Mouse (Mus musculus) limb, embryonic 12.5 days (tissue): Measurements from ENCODE around the gene Rab3gap1. TPM values are rescaled to one million over a fixed set of nuclear protein-coding genes. Genes with fewer than 3 reads are reported as not detected.

ENCODE experiments used
- ATAC-seq: fragments of 200-750 bp; cut with Nextera tagmentation; 2 replicates; pipeline ENCODE4 v1.8.0; 2017; ENCODE audit warnings: low read depth, moderate TSS enrichment; ENCODE audit not compliant: insufficient number of reproducible peaks, insufficient read depth, low FRiP score, low TSS enrichment
- H3K27ac ChIP-seq: fragments of 300-500 bp; sonication (generic); 2 replicates; pipeline ENCODE4 v1.5.1; 2016; ENCODE audit warnings: mild to moderate bottlenecking, moderate library complexity
- H3K27me3 ChIP-seq: fragments of 300-500 bp; sonication (generic); 2 replicates; pipeline ENCODE4 v1.6.1; 2016; ENCODE audit warnings: mild to moderate bottlenecking, moderate library complexity
- H3K36me3 ChIP-seq: fragments of 300-500 bp; sonication (generic); 2 replicates; pipeline ENCODE4 v1.6.1; 2016; ENCODE audit warnings: mild to moderate bottlenecking, moderate library complexity
- H3K4me1 ChIP-seq: fragments of 300-500 bp; sonication (generic); replicated peaks from 2 replicates; pipeline ENCODE4 v1.6.1; 2016
- H3K4me2 ChIP-seq: fragments of 300-500 bp; sonication (generic); 2 replicates; pipeline ENCODE4 v1.6.1; 2016; ENCODE audit warnings: mild to moderate bottlenecking, moderate library complexity
- H3K4me3 ChIP-seq: fragments of 300-500 bp; sonication (generic); replicated peaks from 2 replicates; pipeline ENCODE4 v1.5.1; 2016; ENCODE audit warnings: mild to moderate bottlenecking
- H3K9ac ChIP-seq: fragments of 300-500 bp; sonication (generic); replicated peaks from 2 replicates; pipeline ENCODE4 v1.6.1; 2016; ENCODE audit warnings: mild to moderate bottlenecking, moderate library complexity
- H3K9me3 ChIP-seq: fragments of 300-500 bp; sonication (generic); 2 replicates; pipeline ENCODE4 v1.6.1; 2016; ENCODE audit warnings: mild to moderate bottlenecking, moderate library complexity
- WGBS: fragments of 180-500 bp; shearing (Covaris S2); methylation state at CpG from one replicate; pipeline ENCODE4 v1.1.7; 2016; 5-methylcytosine and 5-hydroxymethylcytosine counted together
- polyA plus RNA-seq: library from polyadenylated mRNA; unstranded; fragments of >200 nt; fragmentation: Nextera tagmentation; extraction: Ambion mirVana; gene quantifications from 2 replicates; pipeline ENCODE4 v1.2.1, GENCODE M21; 2016

The Rab3gap1 gene
- polyA plus RNA-seq, 1 experiment from 2014 or later = 23.7 TPM

- ATAC-seq = no peak
- H3K9me3 ChIP-seq = no peaks in the 10 kb centered on the region
- H3K27me3 ChIP-seq = no peaks in the 10 kb centered on the region
- H3K36me3 ChIP-seq = no peaks in the 10 kb centered on the region
- WGBS = 85% methylated on average over 3 of the region's 3 CpGs
- peaks cover 7% of the 10 kb centered on the region; the same call in 1 of the 2 replicates for H3K4me1 ChIP-seq
- H3K4me3 ChIP-seq = no peak overlapping the region
- no peak overlapping the region for H3K4me2 ChIP-seq
- no peak overlapping the region for H3K27ac ChIP-seq
- no peak overlapping the region for H3K9ac ChIP-seq
These were observed 113.7 kb downstream of the Rab3gap1 start for GRCm38 (mm10) chr1:127982268-127982667.

- peaks cover 7% of the 10 kb centered on the region; the same call in 1 of the 2 replicates for H3K4me1 ChIP-seq
- no peak for ATAC-seq
- H3K4me2 ChIP-seq = no peak overlapping the region
- no peaks in the 10 kb centered on the region for H3K36me3 ChIP-seq
- no peak overlapping the region for H3K27ac ChIP-seq
- no peak overlapping the region for H3K9ac ChIP-seq
- H3K4me3 ChIP-seq = no peak overlapping the region
- H3K27me3 ChIP-seq = no peaks in the 10 kb centered on the region
- 88% methylated on average over 5 of the region's 5 CpGs for WGBS
- no peaks in the 10 kb centered on the region for H3K9me3 ChIP-seq
These were observed 114.9 kb downstream of the Rab3gap1 start for GRCm38 (mm10) chr1:127983274-127983993.

DNA sequence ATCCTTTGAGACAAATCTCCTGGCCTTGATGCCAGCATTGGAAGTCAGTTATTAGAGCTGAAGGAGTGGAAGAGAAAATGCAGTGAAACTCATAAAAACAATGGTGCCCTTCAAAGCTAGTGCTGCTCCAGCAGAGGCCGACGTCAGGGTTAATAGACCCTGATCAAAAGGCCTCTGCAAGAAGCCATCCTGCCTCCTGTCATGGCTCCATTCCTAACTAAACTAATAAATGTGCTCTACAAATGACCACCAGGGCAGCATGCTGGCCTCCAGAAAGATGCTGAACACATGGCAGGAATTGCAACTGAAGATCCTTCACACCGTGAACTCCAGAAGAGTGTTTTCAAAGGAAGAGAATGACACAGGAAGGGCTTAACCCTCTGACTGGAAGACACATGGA, 116.8 kb downstream of the Rab3gap1 start:
- ATAC-seq = no peak
- peaks cover 7% of the 10 kb centered on the region for H3K4me1 ChIP-seq
- H3K27me3 ChIP-seq = no peaks in the 10 kb centered on the region
- H3K9me3 ChIP-seq = no peaks in the 10 kb centered on the region
- no peak overlapping the region for H3K4me2 ChIP-seq
- H3K9ac ChIP-seq = no peak overlapping the region
- no peak overlapping the region for H3K4me3 ChIP-seq
- H3K27ac ChIP-seq = no peak overlapping the region
- 14% methylated on average over 3 of the region's 3 CpGs for WGBS
- no peaks in the 10 kb centered on the region; the same call in 1 of the 2 replicates for H3K36me3 ChIP-seq

DNA sequence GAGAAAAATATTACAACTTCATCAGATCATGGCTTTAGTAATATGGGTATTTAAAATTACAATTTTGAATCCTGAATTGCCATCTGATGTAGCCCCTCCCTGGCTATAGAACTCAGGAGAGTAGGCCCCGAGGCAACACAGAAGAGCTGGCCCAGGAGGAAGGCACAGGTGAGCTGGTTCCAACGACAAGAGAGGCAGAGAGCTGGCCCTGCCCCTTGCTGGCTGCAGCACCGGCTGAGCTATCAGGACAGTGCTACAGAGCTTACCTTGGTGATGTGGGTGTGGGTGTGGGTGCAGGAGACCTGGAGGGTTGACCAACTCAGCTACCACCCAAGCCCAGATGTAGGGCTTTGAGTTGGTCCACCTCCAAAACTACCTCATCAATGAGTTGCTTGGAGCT, 119.7 kb downstream of the Rab3gap1 start:
- no peak for ATAC-seq
- peaks cover 7% of the 10 kb centered on the region for H3K4me1 ChIP-seq
- H3K27ac ChIP-seq = no peak overlapping the region
- H3K27me3 ChIP-seq = no peaks in the 10 kb centered on the region
- H3K9ac ChIP-seq = no peak overlapping the region
- peaks cover 18% of the 10 kb centered on the region; the same call in 1 of the 2 replicates for H3K36me3 ChIP-seq
- no peak overlapping the region for H3K4me2 ChIP-seq
- no peak overlapping the region for H3K4me3 ChIP-seq
- 0 out of 2 replicates have a peak, but pooled peaks cover 3% of the 10 kb centered on the region for H3K9me3 ChIP-seq
- WGBS = 90% methylated on average over 3 of the region's 3 CpGs

- H3K36me3 ChIP-seq = peaks cover 18% of the 10 kb centered on the region; the same call in 1 of the 2 replicates
- H3K4me2 ChIP-seq = no peak overlapping the region
- no peak overlapping the region for H3K4me3 ChIP-seq
- H3K4me1 ChIP-seq = peaks cover 7% of the 10 kb centered on the region
- ATAC-seq = no peak
- H3K27me3 ChIP-seq = no peaks in the 10 kb centered on the region
- WGBS = 82% methylated on average over 4 of the region's 4 CpGs
- no peak overlapping the region for H3K9ac ChIP-seq
- H3K27ac ChIP-seq = no peak overlapping the region
- 0 out of 2 replicates have a peak, but pooled peaks cover 3% of the 10 kb centered on the region for H3K9me3 ChIP-seq
These were observed 120.8 kb downstream of the Rab3gap1 start for GRCm38 (mm10) chr1:127989387-127989786.

DNA sequence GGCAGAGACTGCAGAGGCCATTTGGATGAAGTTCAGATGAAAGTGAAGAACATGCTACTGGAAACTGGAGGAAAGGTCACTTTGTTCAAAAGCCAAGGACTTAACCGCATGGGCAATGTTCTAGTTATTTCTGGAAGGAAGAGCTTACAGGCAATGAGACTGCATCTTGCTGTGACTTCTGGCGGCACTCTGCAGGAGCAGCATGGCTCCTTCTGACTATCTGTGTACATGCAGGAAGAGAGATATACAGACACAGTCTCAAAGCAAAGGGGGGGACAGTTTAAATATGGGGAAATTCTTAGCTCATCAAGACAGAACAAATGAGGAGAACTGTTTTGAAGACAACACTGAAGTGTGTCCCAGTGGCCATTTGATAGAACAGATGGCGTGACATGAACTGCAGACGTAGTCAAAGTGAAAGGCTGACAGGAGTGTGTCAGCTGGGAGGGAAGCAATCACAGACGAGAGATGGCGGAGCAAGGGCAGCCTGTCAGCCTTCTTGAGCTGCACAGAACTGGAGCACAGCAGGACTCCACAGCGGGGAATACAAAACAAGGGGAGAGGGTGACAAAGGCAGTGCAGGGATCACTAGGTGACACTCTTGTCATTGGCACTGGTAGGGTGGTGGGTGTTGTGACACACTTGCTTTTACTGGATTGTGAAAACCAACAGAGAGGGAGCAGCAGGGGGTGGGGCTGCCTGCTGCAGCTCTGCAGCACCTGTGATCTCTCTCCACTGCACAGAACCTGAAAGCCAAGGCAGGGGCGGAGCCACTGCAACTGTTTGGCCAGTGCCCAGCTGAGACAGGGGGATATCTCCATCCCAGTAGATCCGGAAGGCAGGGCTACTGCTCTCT, 121.5 kb downstream of the Rab3gap1 start:
- no peak overlapping the region for H3K27ac ChIP-seq
- ATAC-seq = no peak
- 64% methylated on average over 9 of the region's 9 CpGs for WGBS
- no peak overlapping the region for H3K4me2 ChIP-seq
- H3K36me3 ChIP-seq = peaks cover 18% of the 10 kb centered on the region; the same call in 1 of the 2 replicates
- H3K4me1 ChIP-seq = peaks cover 5% of the 10 kb centered on the region
- H3K4me3 ChIP-seq = no peak overlapping the region
- H3K9me3 ChIP-seq = 0 out of 2 replicates have a peak, but pooled peaks cover 3% of the 10 kb centered on the region
- H3K9ac ChIP-seq = no peak overlapping the region
- H3K27me3 ChIP-seq = no peaks in the 10 kb centered on the region

Other genes starting within 250 kb of the Rab3gap1 start
- 6.9 and 11.5 TPM in 2 replicates for gene Tmem163, start 189.2 kb upstream of the Rab3gap1 start, polyA plus RNA-seq
- gene Acmsd, start 139.4 kb upstream of the Rab3gap1 start, polyA plus RNA-seq = 0.13 and 0.17 TPM in 2 replicates
- gene Ccnt2, start 94.6 kb upstream of the Rab3gap1 start, polyA plus RNA-seq = 100.0 and 105 TPM in 2 replicates
- gene Map3k19, start 13.7 kb upstream of the Rab3gap1 start, polyA plus RNA-seq = not detected in 2 replicates
- 13.8 and 14.1 TPM in 2 replicates for gene Zranb3, start 234.3 kb downstream of the Rab3gap1 start, polyA plus RNA-seq
- 75.5 and 79.1 TPM in 2 replicates for gene R3hdm1, start 234.5 kb downstream of the Rab3gap1 start, polyA plus RNA-seq